Mouse (Mus musculus) ES-CJ7 (cell line): Measurements from ENCODE around the gene Boc.

ENCODE experiments used
- DNase-seq: peaks from one replicate; pipeline ENCODE4 v3.0.0; 2011; ENCODE audit warnings: low read depth, low spot score

The Boc gene

DNA sequence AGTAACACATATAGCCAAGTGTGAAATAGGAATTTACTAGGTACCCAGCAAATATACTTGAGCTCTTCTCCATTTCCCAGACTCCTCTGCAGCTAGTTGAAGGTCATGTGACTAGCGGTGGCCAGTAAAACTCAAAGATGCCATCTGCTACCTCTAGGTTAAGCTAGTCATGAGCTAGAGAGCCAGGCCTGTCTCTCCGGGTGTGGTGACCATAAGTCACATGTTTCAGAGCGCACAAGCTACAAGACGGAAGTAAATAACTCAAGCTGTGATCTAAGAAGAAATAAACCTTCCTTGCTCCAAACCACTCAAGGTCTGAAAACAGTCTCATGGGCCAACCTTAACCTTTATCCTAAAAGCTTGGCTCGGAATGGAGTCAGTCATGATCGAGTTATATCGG, 29.7 kb downstream of the Boc start:
- DNase-seq, result no peak

DNA sequence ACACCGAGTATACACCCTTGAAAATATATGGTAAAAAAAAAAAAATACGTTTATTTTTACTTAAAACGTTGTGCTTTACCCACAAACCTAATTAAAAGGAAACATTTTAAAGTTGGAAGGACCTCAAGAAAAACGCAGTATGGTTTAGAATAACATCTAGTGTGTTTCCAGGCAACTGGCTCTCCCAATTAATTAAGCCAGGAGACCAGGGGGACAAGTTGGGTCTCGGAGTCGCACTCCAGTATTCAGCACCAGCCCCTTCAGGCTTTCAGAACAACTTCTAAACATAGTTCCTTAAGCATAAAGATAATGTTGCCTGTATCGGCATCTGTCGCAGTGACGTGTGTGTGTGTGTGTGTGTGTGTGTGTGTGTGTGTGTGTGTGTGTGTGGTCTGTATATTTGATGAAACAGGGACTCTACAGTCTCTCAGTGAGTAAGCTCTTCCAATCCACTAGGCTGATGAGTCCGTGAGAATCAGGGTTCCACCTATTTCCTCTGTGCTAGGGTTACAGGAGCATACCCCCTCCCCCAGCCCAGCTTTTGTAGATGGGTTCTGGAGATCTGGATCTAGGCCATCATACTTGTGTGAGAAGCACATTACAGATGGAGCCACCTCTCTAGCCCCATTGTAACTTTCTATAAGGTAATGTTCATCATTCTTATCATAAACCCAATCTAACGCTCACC, 31.3 kb downstream of the Boc start:
- DNase-seq, result no peak

DNA sequence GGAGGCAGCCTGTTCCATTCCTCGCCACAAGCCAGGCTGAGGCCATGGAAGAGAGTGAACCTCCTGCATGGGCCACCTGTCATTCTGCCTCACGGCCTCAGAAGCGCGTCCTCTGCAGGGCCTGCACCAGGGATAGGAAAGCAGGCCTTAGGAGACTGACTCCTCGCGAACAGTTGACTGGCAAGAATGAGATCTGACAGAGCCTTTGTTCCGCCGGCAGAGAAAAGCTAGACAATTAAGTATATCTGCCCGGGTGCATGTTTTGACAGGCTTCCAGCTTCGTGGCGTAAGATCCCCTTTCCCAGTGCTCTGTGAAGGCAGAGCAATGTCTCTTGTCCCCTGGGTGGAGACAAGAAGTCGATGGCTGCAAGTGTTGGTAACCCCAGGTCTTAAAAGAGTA, 32.0 kb downstream of the Boc start:
- no peak for DNase-seq

DNA sequence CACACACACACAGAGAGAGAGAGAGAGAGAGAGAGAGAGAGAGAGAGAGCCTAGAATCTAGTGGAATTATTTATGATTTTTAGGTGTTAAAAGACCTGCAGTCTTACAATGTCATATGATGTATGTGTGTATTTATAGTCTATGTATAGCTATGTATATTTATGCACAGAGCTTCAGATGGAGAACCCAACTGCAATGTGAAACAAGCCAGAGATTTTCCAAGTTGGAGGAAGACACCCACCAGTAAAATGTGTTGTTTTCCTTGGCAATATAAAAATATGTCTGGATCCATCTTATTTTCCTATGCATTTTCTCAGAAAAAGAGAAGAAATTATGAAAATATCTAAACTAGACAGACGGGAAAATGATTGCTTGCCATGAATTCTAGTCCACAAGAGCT, 32.7 kb downstream of the Boc start:
- DNase-seq, result no peak

DNA sequence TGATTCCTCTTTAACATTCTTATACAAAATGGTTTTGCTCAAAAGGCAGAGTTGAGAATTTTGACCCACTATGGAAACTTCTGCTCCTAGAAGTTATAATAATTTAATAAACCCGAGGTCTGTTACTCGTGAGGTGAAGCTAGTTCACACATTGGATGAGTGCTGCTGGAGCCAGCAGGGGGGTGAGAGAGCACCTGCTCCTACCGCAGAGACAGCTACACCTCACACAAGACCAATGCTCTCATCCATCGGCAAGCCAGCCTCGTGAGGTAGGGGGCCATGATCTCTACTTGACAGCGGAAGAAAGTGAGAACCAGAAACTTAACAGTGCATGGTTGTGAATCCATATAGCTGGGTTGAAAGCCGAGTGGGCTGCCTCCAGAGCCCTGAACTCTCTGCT, 35.1 kb downstream of the Boc start:
- no peak for DNase-seq

DNA sequence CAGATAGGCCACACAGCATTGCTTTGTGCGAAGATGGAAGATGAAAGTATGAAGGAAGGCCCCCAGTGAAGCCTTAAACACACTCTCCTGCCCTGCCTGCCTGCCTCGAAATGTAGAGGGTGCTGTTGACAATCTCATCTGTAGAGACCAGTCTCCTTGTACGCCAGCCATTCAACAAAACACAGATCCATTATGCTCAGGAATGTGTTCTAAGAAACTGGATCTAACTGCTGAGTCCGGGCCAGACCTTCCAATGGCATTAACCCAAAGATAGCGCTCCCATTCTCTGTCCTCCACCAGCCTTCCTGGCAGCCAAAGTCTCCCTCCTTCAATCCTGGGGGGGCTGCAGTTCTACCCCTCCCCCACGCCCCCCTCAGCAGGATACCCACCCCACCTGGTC, 42.2 kb downstream of the Boc start:
- DNase-seq, result peak; percentile 44

DNA sequence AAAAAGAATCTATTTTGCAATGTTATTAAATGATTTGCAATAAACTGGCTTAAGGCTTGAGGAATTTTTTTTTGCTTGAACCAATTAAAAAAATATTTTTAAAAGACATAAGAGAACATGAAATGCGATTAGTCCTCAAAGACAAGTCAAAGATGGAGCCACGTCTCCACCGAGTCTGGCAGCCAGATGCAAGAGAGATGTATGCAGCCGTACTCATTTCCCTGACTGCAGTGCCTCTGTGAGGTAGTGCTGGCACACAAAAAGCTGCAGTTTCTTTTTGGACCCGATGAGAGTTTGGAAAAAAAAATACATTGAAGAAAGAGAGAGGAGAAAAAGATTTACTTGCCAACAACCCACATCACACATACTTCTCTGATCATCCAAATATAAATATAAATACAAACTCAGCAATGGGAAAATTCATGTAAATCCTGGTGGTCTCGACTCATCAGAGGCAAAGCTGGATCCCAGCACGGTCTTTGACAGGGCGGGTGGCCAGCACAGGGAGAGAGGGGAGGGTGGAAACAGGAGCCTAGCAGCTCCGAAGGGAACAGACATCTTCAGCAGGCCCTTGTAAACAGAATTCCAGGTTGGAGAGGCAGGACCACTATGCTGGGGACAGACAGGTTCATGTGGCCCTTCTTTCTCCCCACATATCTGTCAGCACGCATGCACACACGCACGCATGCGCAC, 48.0 kb downstream of the Boc start:
- no peak for DNase-seq

DNA sequence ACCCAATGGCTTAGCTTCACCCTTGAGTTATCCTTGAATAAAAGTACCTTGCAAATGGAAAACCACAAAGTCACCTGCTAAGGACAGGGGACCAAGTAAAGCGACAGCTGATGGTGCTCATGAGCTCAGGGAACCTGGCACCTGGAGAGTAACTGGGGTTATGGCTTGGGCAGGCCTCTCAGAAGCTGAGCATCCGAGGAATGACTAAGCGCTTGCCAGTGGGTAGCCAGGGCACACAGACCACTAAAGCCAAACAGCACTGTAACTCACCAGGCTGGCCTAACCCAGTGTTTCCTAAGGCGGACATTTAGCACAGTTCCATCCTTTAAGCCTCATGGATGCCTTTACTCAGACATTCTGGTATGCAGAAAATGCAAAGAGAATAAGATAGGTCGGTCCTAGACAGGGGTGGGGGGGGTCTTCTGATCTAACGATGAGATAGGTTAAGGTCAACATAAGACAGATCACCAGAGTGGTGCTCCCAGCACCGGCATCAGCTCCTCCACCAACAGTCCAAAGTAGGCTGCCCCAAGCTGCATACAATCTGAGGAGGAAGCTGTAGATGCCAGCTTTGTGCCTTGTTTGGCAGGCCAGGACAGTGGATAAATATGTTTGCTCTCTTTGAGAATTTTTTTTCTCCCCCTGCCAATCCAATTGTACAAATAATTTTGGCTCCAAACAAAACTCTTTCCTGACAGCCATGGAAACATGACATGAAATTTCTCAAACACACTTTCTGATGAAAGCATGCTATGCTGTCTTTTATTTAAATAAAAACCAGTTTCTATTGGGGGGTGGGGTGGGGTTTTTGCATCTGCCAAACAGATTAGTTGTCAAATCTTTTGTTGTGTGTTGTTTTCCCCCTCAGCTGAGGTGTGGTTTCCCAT, 49.0 kb downstream of the Boc start:
- DNase-seq, result no peak

DNA sequence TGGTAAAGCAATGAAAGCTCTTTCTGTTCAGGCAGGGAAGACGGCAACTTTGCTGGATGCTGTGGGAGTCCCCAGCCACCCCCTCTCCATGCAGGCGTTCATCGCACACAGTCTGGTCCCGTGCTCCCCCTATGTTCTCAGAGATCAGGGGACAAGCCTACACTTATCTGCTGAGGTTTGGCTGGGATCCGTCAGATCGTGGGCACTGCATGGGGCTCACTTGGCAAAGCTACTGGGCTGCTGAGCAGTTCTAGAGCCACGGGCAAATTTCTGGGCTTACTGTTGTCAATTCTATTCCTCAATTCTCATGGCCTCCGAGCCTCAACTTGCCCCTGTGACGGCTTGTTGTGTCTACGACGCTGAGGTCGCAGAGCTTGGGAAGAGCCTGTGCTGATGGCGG, 49.9 kb downstream of the Boc start:
- DNase-seq, result no peak

DNA sequence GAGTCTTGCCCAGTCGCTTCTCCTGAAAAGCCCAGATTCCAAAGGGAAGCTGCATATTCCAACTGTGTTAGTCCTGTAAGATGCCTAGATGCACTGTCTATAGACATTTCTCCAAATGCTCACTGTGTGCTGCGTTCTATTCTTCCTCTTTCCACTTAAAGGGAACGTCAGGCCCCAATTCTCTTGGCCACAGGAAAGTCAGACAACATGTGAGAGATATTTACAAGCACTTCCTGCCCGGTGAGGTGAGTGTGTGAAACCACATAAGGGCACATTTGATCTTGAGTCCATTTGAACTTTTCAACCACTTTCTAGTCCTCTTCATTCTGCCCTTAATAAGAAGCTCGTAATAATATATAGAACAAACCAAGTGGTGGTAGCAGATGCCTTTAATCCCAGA, 50.7 kb downstream of the Boc start:
- DNase-seq, result no peak

DNA sequence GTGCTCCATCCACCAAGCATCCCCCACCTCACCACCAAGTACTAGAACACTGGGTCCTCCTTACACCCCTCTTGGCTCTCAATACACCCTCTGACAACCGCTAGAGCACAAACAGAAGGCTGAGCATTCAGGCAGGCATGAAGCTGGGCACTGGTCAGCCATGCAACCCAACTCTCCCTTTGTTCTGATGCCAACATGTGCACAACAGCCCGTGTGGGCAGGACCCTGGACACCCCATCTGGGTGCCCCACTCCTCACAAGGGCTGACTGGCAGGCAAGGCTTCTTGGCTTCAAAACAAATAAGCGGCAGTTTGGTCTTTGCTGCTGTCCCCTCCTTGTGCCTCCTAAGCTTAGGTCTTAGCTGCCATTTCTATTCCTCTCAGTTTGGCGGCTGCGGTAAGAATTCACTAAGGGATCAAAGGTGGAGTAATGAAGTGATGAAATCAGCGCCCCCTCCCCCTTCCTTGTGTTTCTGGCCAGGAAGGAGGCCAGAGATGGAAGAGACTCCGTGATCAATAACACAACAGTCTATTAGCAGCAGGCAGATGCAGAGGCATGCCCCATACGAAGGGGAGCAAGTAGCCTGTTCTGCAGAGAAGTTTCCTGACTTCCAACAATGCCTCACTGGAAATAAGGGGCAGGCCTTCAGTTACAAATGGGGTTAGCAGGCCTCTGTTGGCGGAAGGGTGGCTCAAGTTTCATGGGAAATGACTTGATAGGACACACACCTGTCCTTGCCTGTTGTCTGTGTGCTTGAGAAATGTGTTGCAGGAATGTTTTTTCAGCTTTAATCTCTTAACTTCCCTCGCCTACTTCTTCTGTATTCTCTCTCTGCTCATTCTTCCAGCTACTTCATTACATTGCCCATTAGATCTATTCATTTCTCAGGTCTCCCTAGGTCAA, 51.4 kb downstream of the Boc start:
- no peak for DNase-seq

DNA sequence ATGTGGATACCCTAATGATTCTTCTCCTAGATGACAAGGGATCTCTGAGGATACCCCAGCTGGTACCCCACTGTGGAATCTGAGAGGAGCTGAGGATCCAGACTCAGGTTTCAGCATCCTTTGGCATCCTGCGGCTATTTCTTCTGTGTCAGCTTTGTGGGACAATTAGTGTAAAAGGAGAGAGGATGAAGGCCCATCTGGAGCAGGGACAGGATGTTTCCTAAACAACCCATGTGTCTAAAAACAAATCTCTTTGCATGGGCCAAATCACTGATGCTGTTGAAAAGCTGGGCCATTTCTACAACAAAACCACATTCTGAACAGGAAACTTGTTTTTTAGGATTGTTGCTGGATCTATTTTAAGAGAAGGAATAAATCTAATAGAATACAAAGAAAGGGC, 53.5 kb downstream of the Boc start:
- DNase-seq, result no peak

DNA sequence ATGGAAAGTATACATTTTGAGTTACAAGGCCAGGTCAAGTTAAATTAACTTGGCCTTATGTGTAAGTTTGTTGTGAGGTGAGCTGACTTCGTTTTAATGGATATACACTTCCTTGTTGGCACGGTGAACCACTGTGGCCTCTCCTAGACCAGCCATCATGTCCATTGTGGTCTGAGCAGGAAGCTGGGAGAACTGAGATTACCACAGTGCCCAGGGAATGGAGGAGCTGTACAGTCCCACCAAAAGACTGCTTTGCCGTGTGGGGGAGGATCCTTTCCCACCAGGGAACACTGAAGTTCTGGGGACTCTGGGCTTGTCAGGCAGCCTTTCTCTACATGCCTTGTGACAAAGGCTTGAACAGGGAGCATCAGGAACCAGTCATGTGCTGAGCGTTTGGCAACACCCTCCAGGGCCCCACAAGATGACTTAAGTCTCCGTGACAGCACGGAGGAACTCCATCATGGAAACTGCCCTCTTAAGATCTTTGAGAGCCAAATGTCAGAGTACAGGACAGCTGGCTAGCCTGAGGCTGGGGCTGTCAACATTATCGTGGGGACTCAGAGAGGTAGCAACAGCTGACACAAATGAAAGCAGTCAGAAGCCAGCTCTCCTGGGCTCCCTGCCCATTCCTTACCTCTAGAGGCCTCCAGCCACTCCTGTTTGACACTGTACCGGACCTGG, 55.7 kb downstream of the Boc start:
- no peak for DNase-seq

DNA sequence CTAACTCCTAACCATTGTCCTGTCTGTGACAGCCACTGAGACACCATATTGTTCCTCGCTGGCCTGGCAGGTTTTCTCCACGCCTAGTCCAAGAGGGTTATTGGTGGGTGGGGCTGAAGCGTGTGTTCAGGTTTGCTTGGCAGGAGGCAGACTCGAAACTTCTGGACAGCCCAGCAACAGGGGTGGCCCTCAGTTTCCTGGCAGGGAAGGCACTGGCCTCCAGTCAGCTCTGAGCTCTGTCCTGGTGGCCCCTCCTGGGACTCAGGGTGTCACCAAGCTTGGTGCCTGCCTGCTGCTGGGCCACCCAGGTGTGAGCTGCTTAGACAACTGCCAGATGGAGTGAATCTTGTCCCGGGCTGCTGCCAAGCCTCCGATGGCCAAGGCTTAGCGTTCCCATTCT, 56.4 kb downstream of the Boc start:
- no peak for DNase-seq

DNA sequence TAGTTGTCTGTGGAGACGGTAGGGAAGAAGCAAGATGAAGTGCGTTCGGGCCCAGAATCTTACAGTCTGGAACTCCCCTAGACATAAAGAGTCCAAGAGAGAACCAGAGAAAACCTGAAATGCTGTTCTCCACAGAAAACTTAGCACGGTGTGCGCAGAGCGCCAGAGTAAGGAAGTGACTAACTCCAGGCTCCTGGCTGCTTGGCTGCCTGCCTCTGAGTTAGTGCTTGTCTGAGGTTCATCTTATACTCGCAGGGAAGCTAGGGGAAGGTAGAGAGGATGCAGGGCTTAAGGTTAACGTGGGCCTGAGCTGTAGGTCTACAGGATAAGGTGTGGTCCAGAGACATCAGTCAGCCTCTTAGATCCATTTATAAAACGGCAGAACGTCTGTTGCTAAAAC, 56.9 kb downstream of the Boc start:
- DNase-seq, result no peak

DNA sequence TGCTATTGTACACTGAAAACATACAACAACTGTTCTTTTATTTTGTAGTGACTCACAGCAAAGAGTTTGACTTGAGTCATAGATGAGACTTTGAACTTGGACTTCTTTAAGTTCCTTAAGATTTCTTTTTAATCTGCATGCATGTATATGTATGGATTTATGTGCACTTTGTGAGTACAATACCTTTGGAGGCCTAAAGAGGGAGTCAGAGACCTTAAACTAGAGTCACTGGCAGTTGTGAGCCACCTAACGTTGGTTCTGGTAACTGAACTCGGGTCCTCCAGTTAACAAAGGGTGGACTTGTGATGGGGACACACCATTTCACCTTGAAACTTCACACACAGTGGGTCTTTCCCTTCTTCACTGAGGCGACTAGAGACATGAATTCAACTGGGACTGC, 60.2 kb downstream of the Boc start:
- peak; percentile 29 for DNase-seq

DNA sequence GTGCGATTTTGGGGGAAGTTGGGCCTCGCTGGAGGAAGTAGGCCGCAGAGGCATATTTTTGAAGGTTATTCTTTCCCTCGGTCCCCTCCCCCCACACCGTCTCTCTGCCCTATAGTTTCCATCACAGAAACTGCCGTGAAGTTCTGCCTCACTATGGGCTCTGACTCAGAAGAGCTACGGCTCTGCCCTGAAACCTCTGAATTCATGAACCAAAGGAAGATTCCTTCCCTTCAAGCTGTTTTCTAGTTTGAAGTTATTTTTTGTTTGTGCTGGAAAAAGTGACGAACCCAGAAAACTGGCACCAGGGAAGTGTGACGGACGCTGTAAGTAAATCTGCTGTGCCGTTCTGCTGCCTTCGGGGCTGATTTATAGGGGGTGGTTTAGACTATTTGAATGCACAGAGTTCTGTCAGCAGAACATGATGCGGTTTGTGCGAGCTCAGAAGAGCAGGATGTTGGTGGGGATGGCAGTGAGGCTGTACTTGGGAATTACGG, 61.7 kb downstream of the Boc start:
- no peak for DNase-seq

DNA sequence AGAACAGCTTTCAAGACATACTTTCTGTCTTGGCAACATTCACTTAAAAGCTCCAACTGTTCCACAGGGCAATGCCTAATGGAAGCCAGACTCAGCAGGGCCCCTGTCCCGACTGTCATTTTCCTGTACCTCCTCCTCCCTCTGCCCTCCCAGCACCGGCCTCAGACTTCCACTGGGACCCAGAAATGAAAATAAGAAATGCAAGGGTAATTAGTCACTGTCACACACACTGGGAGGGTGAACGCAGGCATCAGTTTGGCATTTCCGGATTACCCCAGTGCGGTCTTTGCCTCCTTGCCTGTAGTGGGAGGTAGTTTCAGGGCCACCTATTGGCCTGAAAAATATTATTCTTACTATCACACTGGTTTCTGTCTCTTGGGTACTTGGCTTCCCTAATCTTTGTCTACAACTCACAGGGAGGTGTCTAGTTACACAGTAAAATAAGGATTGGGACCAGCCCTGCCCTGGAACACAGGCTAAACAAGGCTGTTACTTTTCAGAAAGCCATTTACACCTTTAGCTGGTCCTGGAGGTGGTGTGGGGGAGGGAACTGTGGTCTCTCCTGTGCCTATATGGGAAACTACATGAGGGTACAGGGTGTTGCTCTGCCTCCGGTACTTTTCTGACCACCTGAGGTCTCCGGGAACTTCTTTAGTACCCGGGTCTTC, 64.1 kb downstream of the Boc start:
- DNase-seq, result no peak

DNA sequence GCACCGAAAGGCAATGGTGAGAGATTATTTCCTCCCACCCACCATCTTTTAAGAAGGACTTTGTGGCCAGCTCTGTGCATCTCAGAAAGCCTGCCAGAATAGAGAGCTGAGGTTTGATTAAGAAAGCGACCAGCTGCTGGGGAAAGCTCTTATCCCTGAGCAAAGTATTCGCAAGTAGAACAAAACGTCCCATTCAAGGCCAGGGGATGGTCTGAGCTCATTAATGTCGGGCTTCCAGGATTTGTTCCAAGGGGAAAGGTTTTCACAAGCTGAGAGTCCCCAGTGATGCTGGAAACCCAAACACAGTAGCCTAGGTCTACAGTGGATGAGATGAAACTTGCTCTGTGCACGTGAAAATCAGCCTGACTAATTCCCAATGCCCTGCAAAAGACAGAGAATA, 64.8 kb downstream of the Boc start:
- DNase-seq, result no peak

DNA sequence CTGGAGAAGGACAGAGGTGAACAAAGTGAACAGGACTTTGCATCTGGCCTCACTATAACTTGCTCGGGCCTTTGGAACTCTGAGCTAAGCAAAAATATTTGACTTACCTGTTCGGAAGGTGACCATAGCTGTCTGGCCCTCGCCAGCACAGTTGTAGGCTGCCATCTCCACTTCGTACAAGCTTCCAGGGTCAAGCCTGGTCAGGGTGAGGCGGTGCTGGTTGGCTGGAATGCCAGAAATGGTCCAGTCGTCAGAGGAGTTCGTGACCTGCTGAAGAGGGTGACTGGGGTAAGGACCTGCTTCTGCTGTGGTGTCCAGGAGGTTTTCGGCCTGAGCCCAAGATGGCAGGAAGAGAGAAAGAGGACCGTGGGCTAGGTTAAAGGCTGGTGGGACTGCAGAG, 66.0 kb downstream of the Boc start:
- no peak for DNase-seq
